8 mouse cellular contexts compared by ENCODE assay signal in genomic region chr7:80186531-80187296, GRCm38 (mm10). TPM values are rescaled to one million over a fixed set of nuclear protein-coding genes. Genes with fewer than 3 reads are reported as not detected.
DNase-seq lines count a peak whose midpoint lies in the region; ATAC-seq lines count a peak whose summit lies in the region.

Gene Sema4b (plus strand): TSS chr7:80186841.

- no peaks in the 10 kb centered on the region for H3K9me3 ChIP-seq in intestine, embryonic 14.5 days (ENCODE audit: control insufficient read depth, low read length)
- H3K9me3 ChIP-seq in megakaryocyte, embryonic 14.5 days: peaks cover 4% of the 10 kb centered on the region; the same call in 1 of the 2 replicates

- H3K27me3 ChIP-seq in intestine, embryonic 14.5 days (replicated peaks; ENCODE audit: control insufficient read depth, insufficient read depth, low read length): no peaks in the 10 kb centered on the region
- no peaks in the 10 kb centered on the region for H3K27me3 ChIP-seq in megakaryocyte, embryonic 14.5 days (replicated peaks)

- peak; percentile 97 to 99 for DNase-seq in adrenal gland, adult (ENCODE audit: inconsistent age in 2 of 2, low spot score in 1 of 2)
- peak; percentile 79 for DNase-seq in embryo, embryonic 11.5 days (ENCODE audit: low read depth, low spot score)
- peak; percentile 79 to 83 for DNase-seq in gastrocnemius, postnatal 36 days
- DNase-seq in intestine, embryonic 14.5 days (ENCODE audit: low spot score): peak; percentile 93
- DNase-seq in left cerebral cortex, adult 9 months (ENCODE audit: low spot score in 2 of 2): peak; percentile 91 to 94
- peak; percentile 91 to 96 for DNase-seq in right cerebral cortex, adult 2 months (ENCODE audit: low spot score in 2 of 2)
- DNase-seq in urinary bladder, adult 2 months (ENCODE audit: low spot score): peak; percentile 93

- under 1% methylated on average over 51 of the region's 51 CpGs for WGBS in intestine, embryonic 14.5 days

- H3K27ac ChIP-seq in intestine, embryonic 14.5 days (ENCODE audit: low read depth): peak within 1 kb of the TSS; percentile 57

- intact Hi-C loops in gastrocnemius, postnatal 36 days (cut with DNase I): no loop called here

- H3K9ac ChIP-seq in intestine, embryonic 14.5 days (ENCODE audit: low read length): peak within 1 kb of the TSS; percentile 45

- H3K4me2 ChIP-seq in intestine, embryonic 14.5 days (ENCODE audit: low read length): peak within 1 kb of the TSS; percentile 65

- ATAC-seq in intestine, embryonic 14.5 days (replicated peaks; ENCODE audit: low FRiP score, low TSS enrichment, low read depth): peak; percentile 93

- H3K4me3 ChIP-seq in intestine, embryonic 14.5 days (ENCODE audit: low read depth, low read length): peak within 1 kb of the TSS; percentile 51
- H3K4me3 ChIP-seq in megakaryocyte, embryonic 14.5 days (replicated peaks): peak within 1 kb of the TSS; percentile 89

- H3K4me1 ChIP-seq in intestine, embryonic 14.5 days (replicated peaks; ENCODE audit: control insufficient read depth, insufficient read depth, low read length): peaks cover 32% of the 10 kb centered on the region
- peaks cover 85% of the 10 kb centered on the region for H3K4me1 ChIP-seq in megakaryocyte, embryonic 14.5 days

- H3K36me3 ChIP-seq in intestine, embryonic 14.5 days (ENCODE audit: control insufficient read depth, insufficient read depth, low read length): no peaks in the 10 kb centered on the region
- H3K36me3 ChIP-seq in megakaryocyte, embryonic 14.5 days (replicated peaks; ENCODE audit: low read length): peaks cover 4% of the 10 kb centered on the region

RNA-seq across cellular contexts. Expression of gene Sema4b, which starts in this region (rescaled TPM):
- total RNA-seq in gastrocnemius, postnatal 36 days (2021): 1 to 10 TPM; 1.6 TPM
- polyA plus RNA-seq in intestine, embryonic 14.5 days (2014; fragmentation: Nextera tagmentation; extraction: Ambion mirVana): 15.1 and 15.9 TPM in 2 replicates
- polyA plus RNA-seq in megakaryocyte, embryonic 14.5 days (2012; ENCODE audit: insufficient read depth, low replicate concordance): 30.8 and 31.0 TPM in 2 replicates
- 15.8 and 27.2 TPM in 2 replicates for polyA plus RNA-seq in urinary bladder, adult 2 months (2012; rRNA removed)

Comparison
In these comparisons a context has a peak if more than half of its experiments do, and no peak if none do; other contexts are left out.
1. Peak in every context shown above with its lines: DNase-seq, ATAC-seq, H3K4me3 ChIP-seq and H3K27ac ChIP-seq.